Mouse (Mus musculus) cortical plate, adult 2 months (tissue): Measurements from ENCODE around the gene Arnt.
A peak's percentile ranks its signal among the peaks of the same experiment; 100 is the strongest.

Experiments
- CTCF ChIP-seq: fragments of 200-500 bp; IDR thresholded peaks from 2 replicates; pipeline ENCODE4 v1.5.1; 2011; ENCODE audit warnings: mild to moderate bottlenecking, control low read depth, low read length; ENCODE audit not compliant: insufficient read depth; ENCODE audit errors: extremely low read depth
- POLR2A ChIP-seq: fragments of 200-500 bp; IDR thresholded peaks from 2 replicates; pipeline ENCODE4 v1.6.1; 2011; ENCODE audit warnings: mild to moderate bottlenecking, low read length, control low read depth; ENCODE audit not compliant: insufficient read depth; ENCODE audit errors: extremely low read depth

DNA sequence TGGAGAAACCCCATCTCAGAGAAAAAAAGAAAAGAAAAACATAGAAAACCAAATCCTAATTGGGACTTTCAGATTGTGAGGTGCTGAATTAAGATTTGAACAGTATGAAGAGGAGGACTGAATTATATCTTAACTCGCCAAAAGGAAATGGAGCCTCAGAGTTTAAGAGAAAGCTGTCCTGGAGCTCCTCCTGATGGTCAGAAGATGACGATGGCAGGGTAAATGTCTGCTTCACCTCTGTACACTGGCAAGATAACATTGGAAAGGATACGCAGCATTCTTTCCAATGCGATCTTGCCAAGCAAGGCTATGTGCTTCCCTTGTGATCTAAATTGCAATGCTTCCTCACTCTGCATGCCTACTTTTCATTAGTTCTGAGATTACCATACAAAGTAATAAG is 39.8 kb upstream of the Arnt start:
- TF ChIP-seq CTCF (peak; percentile 32; the same call in 1 of the 2 replicates), POLR2A (no peak)
